ENCODE assay signal across 9 mouse cellular contexts in genomic region chr5:36575745-36576144, GRCm38 (mm10). TPM values are rescaled to one million over a fixed set of nuclear protein-coding genes. Genes with fewer than 3 reads are reported as not detected.
DNase-seq lines count a peak whose midpoint lies in the region; ATAC-seq and TF ChIP-seq lines count a peak whose summit lies in the region.
"Had no signal": no experiment of that assay in that cellular context is flagged by ENCODE, and none has a peak within 500 bp of the region (broad histone marks: within the 10 kb centered on the region; RNA-seq: fewer than 3 reads in every experiment).

No protein-coding gene starts in this region.

- no peaks in the 10 kb centered on the region for H3K36me3 ChIP-seq in intestine, embryonic 16.5 days (ENCODE audit: control insufficient read depth, insufficient read depth, low read length)
- H3K36me3 ChIP-seq in lung, postnatal 0 days (ENCODE audit: insufficient read depth, low read length), result peaks cover 7% of the 10 kb centered on the region; the same call in 1 of the 2 replicates

- ATAC-seq in intestine, embryonic 16.5 days, result no peak
- ATAC-seq in lung, postnatal 0 days, result no peak
- ATAC-seq: activated CD4-positive, CD25-positive, alpha-beta regulatory T cell, adult 4 months; forebrain, embryonic 13.5 days had no signal

- 65% methylated on average over 1 of the region's 1 CpGs for WGBS in intestine, embryonic 16.5 days
- WGBS in lung, postnatal 0 days, result 69% methylated on average over 1 of the region's 1 CpGs

- no peak for TF ChIP-seq EP300 in lung, postnatal 0 days (IDR thresholded peaks at IDR 0.05)

- no peaks in the 10 kb centered on the region for H3K9me3 ChIP-seq in intestine, embryonic 16.5 days (ENCODE audit: control insufficient read depth, low read length)
- H3K9me3 ChIP-seq in lung, postnatal 0 days (ENCODE audit: low read length), result no peaks in the 10 kb centered on the region
- H3K9me3 ChIP-seq: forebrain, embryonic 13.5 days had no signal

- H3K27me3 ChIP-seq in intestine, embryonic 16.5 days (replicated peaks; ENCODE audit: control insufficient read depth, insufficient read depth, low read length), result no peaks in the 10 kb centered on the region
- H3K27me3 ChIP-seq in lung, postnatal 0 days (replicated peaks; ENCODE audit: insufficient read depth, low read length), result no peaks in the 10 kb centered on the region
- H3K27me3 ChIP-seq: forebrain, embryonic 13.5 days had no signal

- TF ChIP-seq CTCF in layer of hippocampus, adult 2 months (conservative IDR thresholded peaks at IDR 0.05), result no peak
- TF ChIP-seq CTCF in lung, postnatal 0 days (IDR thresholded peaks at IDR 0.05), result no peak

- no peak overlapping the region for H3K4me3 ChIP-seq in layer of hippocampus, adult 2 months
- H3K4me3 ChIP-seq in intestine, embryonic 16.5 days (ENCODE audit: low read length), result no peak overlapping the region
- H3K4me3 ChIP-seq in lung, postnatal 0 days (ENCODE audit: low read depth, low read length), result no peak overlapping the region
- H3K4me3 ChIP-seq: forebrain, embryonic 13.5 days had no signal

- peak; percentile 23 to 40 for DNase-seq in layer of hippocampus, adult 2 months (ENCODE audit: low spot score in 2 of 2)
- DNase-seq in layer of hippocampus, postnatal 36 days, result no peak
- DNase-seq in adipocyte (ENCODE audit: low spot score), result peak; percentile 83
- DNase-seq in gastrocnemius, postnatal 25 days, result peak; percentile 43
- no peak for DNase-seq in thymus, postnatal 0 days (ENCODE audit: low spot score)
- DNase-seq in lung, postnatal 0 days (ENCODE audit: low spot score), result no peak

- H3K27ac ChIP-seq in layer of hippocampus, adult 2 months, result peak overlapping the region; percentile 68
- peak overlapping the region; percentile 96 for H3K27ac ChIP-seq in intestine, embryonic 16.5 days (ENCODE audit: low read length)
- no peak overlapping the region for H3K27ac ChIP-seq in lung, postnatal 0 days (ENCODE audit: low read length)
- H3K27ac ChIP-seq: forebrain, embryonic 13.5 days had no signal

- H3K9ac ChIP-seq in intestine, embryonic 16.5 days (ENCODE audit: low read depth, low read length), result no peak overlapping the region
- no peak overlapping the region for H3K9ac ChIP-seq in lung, postnatal 0 days (replicated peaks; ENCODE audit: low read depth)
- H3K9ac ChIP-seq: forebrain, embryonic 13.5 days had no signal

- H3K4me1 ChIP-seq in intestine, embryonic 16.5 days (ENCODE audit: control insufficient read depth, insufficient read depth, low read length), result peaks cover 24% of the 10 kb centered on the region
- H3K4me1 ChIP-seq in lung, postnatal 0 days (ENCODE audit: insufficient read depth, low read depth, low read length), result peaks cover 9% of the 10 kb centered on the region; the same call in 1 of the 2 replicates

- no peak overlapping the region for H3K4me2 ChIP-seq in intestine, embryonic 16.5 days (ENCODE audit: low read depth, low read length)
- H3K4me2 ChIP-seq in lung, postnatal 0 days (replicated peaks; ENCODE audit: low read depth, low read length), result no peak overlapping the region
- H3K4me2 ChIP-seq: forebrain, embryonic 13.5 days had no signal

RNA-seq across cellular contexts. Expression of gene Tbc1d14, which starts 17.3 kb away (rescaled TPM):
- 100 to 1,000 TPM; 101 to 105 TPM for total RNA-seq in layer of hippocampus, adult 2 months (2021)
- 10 to 100 TPM; 88.6 to 95.7 TPM for total RNA-seq in layer of hippocampus, postnatal 36 days (2021)
- 10 to 100 TPM; 12.6 to 13.5 TPM for total RNA-seq in gastrocnemius, postnatal 25 days (2021)
- 30.7 and 34.0 TPM in 2 replicates for polyA plus RNA-seq in intestine, embryonic 16.5 days (2015; fragmentation: Nextera tagmentation; extraction: Ambion mirVana)
- polyA plus RNA-seq in thymus, postnatal 0 days (2015; fragmentation: Nextera tagmentation; extraction: Ambion mirVana), result 22.4 and 22.6 TPM in 2 replicates
- 13.8 and 15.0 TPM in 2 replicates for polyA plus RNA-seq in lung, postnatal 0 days (2015; fragmentation: Nextera tagmentation; extraction: Ambion mirVana)

Comparison
In these comparisons a context has a peak if more than half of its experiments do, and no peak if none do; other contexts are left out.
1. DNase-seq: peak in layer of hippocampus, adult 2 months (2 of 2), adipocyte (single experiment) and gastrocnemius, postnatal 25 days (single experiment); none in layer of hippocampus, postnatal 36 days (0 of 2), thymus, postnatal 0 days (single experiment) and lung, postnatal 0 days (single experiment).
2. RNA of gene Tbc1d14, which starts 17.3 kb away (total RNA-seq): 101 to 105 TPM in layer of hippocampus, adult 2 months and 88.6 to 95.7 TPM in layer of hippocampus, postnatal 36 days; 12.6 to 13.5 TPM in gastrocnemius, postnatal 25 days; every median in the first group is over 4 times any median in the second.